Mouse (Mus musculus): ENCODE measurements around the gene Ldb2. TPM values are rescaled to one million over a fixed set of nuclear protein-coding genes. Genes with fewer than 3 reads are reported as not detected.

Ldb2 gene
- polyA plus RNA-seq, 1 experiment = not detected

DNA sequence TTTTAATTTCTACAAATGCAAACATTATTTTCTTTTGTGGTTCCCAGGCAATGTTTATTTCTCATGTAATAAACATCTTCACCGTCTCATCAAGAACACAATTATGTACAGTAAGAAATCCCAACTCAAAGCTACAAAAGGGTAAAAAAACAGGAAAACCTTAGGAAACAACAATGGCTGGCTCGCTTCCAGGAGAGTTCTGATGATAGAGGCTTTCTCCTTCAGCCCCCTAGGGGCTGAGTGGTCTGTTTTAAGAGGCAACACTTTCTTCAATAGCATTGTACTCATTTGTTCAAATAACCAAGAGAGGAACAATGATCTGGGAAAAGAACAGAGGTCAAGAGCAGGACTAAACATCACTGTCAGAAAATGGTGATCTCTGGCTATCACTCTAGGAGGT, 173.4 kb downstream of the Ldb2 start:
- TF ChIP-seq CTCF (IDR thresholded peaks at IDR 0.05; ENCODE audit: low read depth, low read length) = no peak
- TF ChIP-seq POLR2A (IDR thresholded peaks at IDR 0.05; ENCODE audit: borderline replicate concordance, low read depth, low read length) = no peak
- no peak overlapping the region for H3K4me3 ChIP-seq (ENCODE audit: insufficient read depth, low read length)
- no peaks in the 10 kb centered on the region for H3K4me1 ChIP-seq (ENCODE audit: control insufficient read depth, insufficient read depth, low read length)
- no peak overlapping the region for H3K27ac ChIP-seq (ENCODE audit: insufficient read depth, low read depth, low read length)

DNA sequence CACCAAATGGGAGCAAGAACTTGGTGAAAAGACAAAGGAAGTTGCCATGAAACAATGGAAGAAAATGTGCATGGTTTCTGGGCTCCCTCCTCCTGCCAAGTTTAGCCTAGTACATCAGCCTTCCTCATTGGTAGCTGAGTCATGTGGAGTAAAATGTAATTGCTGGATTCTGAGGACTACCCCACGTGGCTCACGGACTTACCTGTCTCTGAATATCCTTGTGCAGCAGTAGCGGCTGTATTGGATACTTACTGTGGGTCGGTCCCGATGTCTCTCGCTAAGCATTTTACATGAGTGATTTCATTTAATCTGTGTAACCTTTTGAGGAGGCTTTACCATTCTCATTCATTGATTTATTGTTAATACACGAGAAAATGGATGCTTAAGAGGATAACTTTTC, 183.8 kb downstream of the Ldb2 start:
- no peaks in the 10 kb centered on the region for H3K4me1 ChIP-seq (ENCODE audit: control insufficient read depth, insufficient read depth, low read length)
- no peak for TF ChIP-seq POLR2A (IDR thresholded peaks at IDR 0.05; ENCODE audit: borderline replicate concordance, low read depth, low read length)
- no peak for TF ChIP-seq CTCF (IDR thresholded peaks at IDR 0.05; ENCODE audit: low read depth, low read length)
- H3K4me3 ChIP-seq (ENCODE audit: insufficient read depth, low read length) = no peak overlapping the region
- no peak overlapping the region for H3K27ac ChIP-seq (ENCODE audit: insufficient read depth, low read depth, low read length)

DNA sequence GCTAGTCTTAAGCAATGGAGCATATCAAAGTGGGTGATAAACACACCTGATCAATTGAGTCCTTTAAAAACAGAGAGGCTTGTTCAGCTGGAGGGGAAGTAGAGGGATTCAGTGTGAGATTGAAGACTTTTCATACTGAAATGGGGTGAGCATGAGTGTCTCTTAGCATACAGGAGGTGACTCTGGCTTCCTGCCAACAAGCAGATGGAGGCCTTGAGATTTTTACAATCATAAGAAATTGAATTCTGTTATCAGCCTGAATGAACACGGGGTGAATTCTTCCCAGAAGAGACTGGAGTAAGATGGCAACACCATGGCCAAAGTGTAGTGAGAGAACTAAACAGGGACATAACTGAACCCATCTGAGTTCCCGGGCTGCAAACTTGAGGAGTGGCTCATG, 190.6 kb downstream of the Ldb2 start:
- no peak for TF ChIP-seq CTCF (IDR thresholded peaks at IDR 0.05; ENCODE audit: low read depth, low read length)
- TF ChIP-seq POLR2A (IDR thresholded peaks at IDR 0.05; ENCODE audit: borderline replicate concordance, low read depth, low read length) = no peak
- H3K4me1 ChIP-seq (ENCODE audit: control insufficient read depth, insufficient read depth, low read length) = no peaks in the 10 kb centered on the region
- H3K27ac ChIP-seq (ENCODE audit: insufficient read depth, low read depth, low read length) = no peak overlapping the region
- H3K4me3 ChIP-seq (ENCODE audit: insufficient read depth, low read length) = no peak overlapping the region

GRCm38 (mm10) chr5:44601340-44601739, 198.1 kb downstream of the Ldb2 start:
- Histone ChIP-seq H3K4me3 (ENCODE audit: insufficient read depth, low read length) (no peak overlapping the region), H3K27ac (ENCODE audit: insufficient read depth, low read depth, low read length) (no peak overlapping the region), H3K4me1 (ENCODE audit: control insufficient read depth, insufficient read depth, low read length) (no peaks in the 10 kb centered on the region)
- TF ChIP-seq CTCF (IDR thresholded peaks at IDR 0.05; ENCODE audit: low read depth, low read length) = no peak
- TF ChIP-seq POLR2A (IDR thresholded peaks at IDR 0.05; ENCODE audit: borderline replicate concordance, low read depth, low read length) = no peak

DNA sequence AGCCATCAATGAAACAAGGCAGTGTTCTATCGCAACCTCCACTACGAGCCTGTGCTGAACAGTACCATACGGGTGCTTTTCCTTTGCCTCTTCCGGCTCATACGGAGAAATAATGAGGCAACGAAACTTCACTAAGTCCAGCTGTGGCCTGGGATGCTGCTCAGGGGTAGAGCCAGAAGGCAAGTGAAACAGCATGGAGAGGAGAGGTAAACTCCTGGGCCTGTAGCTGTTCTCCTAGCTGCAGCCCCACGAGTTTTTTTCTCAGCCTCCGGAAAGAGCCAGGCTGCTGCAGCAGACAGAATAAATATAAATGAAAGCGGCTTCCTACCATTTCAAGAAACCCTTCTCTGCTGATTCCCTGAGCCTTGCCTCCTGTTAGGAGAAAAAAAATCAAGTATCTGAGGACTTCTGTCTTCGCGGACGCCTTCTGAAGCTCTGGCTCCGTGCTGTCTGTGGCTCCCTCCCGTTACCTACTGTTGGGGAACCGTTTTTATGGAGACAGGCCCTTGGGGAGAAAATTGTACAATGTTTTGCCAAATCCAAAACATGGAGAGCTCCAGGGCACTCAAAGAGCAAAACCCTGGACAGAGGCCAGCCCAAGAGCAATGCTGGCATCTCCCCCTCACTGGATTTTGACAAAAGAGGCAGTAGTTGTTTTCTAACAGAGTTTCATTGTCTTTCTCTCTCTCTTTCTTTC, 205.8 kb downstream of the Ldb2 start:
- H3K4me1 ChIP-seq (ENCODE audit: control insufficient read depth, insufficient read depth, low read length) = no peaks in the 10 kb centered on the region
- no peak overlapping the region for H3K4me3 ChIP-seq (ENCODE audit: insufficient read depth, low read length)
- no peak overlapping the region for H3K27ac ChIP-seq (ENCODE audit: insufficient read depth, low read depth, low read length)
- TF ChIP-seq POLR2A (IDR thresholded peaks at IDR 0.05; ENCODE audit: borderline replicate concordance, low read depth, low read length) = no peak
- no peak for TF ChIP-seq CTCF (IDR thresholded peaks at IDR 0.05; ENCODE audit: low read depth, low read length)

DNA sequence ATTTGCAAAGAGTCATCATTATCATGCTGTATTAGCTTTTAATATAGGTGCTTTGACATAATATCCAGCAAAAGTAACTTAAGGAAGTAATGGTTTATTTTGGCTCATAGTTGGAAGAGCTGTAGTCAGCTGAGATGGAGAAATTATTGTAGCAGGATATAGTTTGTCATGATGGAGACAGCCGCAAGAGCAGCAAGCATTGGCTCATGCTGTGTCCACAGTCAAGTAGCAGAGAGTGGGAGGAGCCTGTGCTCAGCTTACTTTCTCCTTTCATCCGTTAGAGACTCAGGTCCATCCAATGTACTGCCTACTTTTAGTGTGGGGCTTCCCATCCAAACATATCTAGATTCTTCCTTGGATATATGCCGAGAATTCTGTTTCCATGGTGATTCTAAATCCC, 208.7 kb downstream of the Ldb2 start:
- Histone ChIP-seq H3K27ac (ENCODE audit: insufficient read depth, low read depth, low read length) (no peak overlapping the region), H3K4me3 (ENCODE audit: insufficient read depth, low read length) (no peak overlapping the region), H3K4me1 (ENCODE audit: control insufficient read depth, insufficient read depth, low read length) (no peaks in the 10 kb centered on the region)
- TF ChIP-seq CTCF (IDR thresholded peaks at IDR 0.05; ENCODE audit: low read depth, low read length) = no peak
- no peak for TF ChIP-seq POLR2A (IDR thresholded peaks at IDR 0.05; ENCODE audit: borderline replicate concordance, low read depth, low read length)

- H3K4me1 ChIP-seq (ENCODE audit: control insufficient read depth, insufficient read depth, low read length) = no peaks in the 10 kb centered on the region
Measured at GRCm38 (mm10) chr5:44589318-44589717, 210.2 kb downstream of the Ldb2 start.

DNA sequence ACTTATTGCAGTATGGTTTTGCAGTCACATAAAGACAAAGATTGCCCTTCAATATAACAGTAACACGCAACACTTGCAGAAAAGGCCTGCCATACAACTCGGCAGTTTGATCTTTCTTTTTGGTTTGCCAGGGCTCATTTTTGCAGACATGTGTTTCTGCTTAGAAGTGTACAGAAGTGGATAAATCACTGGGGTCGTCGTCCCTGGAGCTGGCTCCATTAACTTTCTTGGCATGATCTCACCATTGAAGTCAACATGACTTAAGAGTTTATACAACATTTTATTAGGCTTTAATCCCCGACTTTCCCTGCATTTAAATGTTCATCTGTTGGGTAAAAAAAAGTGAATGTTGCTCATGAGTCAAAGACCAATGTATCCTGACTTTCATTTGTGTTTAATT, 212.9 kb downstream of the Ldb2 start:
- H3K4me1 ChIP-seq (ENCODE audit: control insufficient read depth, insufficient read depth, low read length) = no peaks in the 10 kb centered on the region
- TF ChIP-seq POLR2A (IDR thresholded peaks at IDR 0.05; ENCODE audit: borderline replicate concordance, low read depth, low read length) (no peak), CTCF (IDR thresholded peaks at IDR 0.05; ENCODE audit: low read depth, low read length) (no peak)
- H3K27ac ChIP-seq (ENCODE audit: insufficient read depth, low read depth, low read length) = no peak overlapping the region
- H3K4me3 ChIP-seq (ENCODE audit: insufficient read depth, low read length) = no peak overlapping the region

More at GRCm38 (mm10) chr5:44589318-44589717, 210.2 kb downstream of the Ldb2 start:
- H3K4me3 ChIP-seq (ENCODE audit: insufficient read depth, low read length) = no peak overlapping the region
- no peak overlapping the region for H3K27ac ChIP-seq (ENCODE audit: insufficient read depth, low read depth, low read length)
- TF ChIP-seq POLR2A (IDR thresholded peaks at IDR 0.05; ENCODE audit: borderline replicate concordance, low read depth, low read length) (no peak), CTCF (IDR thresholded peaks at IDR 0.05; ENCODE audit: low read depth, low read length) (no peak)

DNA sequence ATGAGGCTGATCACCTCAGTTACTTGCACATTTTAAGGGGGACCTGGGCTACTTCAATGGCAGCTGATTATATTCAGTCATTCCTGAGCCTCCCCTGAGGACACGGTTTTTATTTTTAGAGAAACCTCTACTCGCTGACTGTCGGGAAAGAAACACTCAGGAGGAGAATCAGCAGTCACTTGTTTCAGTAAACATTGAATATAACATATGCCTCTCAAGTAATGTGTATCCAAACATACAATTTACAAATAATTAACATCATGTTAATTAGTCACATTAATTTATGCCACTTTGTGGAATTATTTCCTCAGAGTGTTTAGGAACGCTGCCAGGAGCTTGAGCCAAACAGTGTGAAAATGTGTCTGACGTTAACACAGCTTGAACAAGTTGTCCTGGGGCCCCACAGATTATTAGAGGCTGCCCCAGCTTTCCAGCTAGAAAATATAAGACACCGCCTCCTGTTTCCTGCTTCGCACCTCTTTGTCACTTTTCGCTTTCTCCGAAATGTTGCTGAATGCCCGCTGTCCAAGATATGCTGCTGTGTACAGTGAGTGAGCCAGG, 219.5 kb downstream of the Ldb2 start:
- H3K4me3 ChIP-seq (ENCODE audit: insufficient read depth, low read length) = no peak overlapping the region
- no peak for TF ChIP-seq CTCF (IDR thresholded peaks at IDR 0.05; ENCODE audit: low read depth, low read length)
- no peak for TF ChIP-seq POLR2A (IDR thresholded peaks at IDR 0.05; ENCODE audit: borderline replicate concordance, low read depth, low read length)
- no peaks in the 10 kb centered on the region for H3K4me1 ChIP-seq (ENCODE audit: control insufficient read depth, insufficient read depth, low read length)
- no peak overlapping the region for H3K27ac ChIP-seq (ENCODE audit: insufficient read depth, low read depth, low read length)

DNA sequence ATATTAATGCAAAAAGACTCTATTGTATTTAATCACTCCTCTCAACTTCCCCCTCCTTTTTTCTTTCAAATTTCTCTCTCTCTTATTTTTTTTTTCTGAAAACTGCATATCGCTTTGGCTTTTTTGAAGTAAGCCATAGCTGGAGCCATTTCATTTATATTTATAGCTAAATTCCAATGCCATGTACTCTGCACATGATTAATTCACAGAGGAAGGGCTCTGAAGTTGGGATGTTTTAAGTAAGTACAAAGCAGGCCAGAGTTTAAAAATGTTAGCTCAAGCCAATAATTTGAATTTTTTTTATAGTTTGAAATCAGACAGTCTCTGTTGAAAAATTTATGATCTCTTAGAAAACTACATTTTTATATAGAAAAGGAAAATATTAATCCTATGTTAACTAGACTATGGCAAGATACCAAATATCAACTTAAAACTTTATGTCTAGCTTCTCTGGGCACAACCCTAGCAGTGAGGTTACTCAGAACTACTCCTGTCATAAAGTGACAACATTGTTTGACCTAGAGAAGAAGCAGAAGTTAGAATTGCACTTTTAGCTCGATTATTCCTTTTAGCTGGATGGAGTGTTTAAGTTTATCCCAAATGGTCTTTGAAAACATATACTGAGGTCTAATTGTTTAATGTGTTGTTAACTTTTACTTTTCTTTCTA, 222.7 kb downstream of the Ldb2 start:
- TF ChIP-seq POLR2A (IDR thresholded peaks at IDR 0.05; ENCODE audit: borderline replicate concordance, low read depth, low read length) (no peak), CTCF (IDR thresholded peaks at IDR 0.05; ENCODE audit: low read depth, low read length) (no peak)
- no peak overlapping the region for H3K27ac ChIP-seq (ENCODE audit: insufficient read depth, low read depth, low read length)
- H3K4me1 ChIP-seq (ENCODE audit: control insufficient read depth, insufficient read depth, low read length) = no peaks in the 10 kb centered on the region
- H3K4me3 ChIP-seq (ENCODE audit: insufficient read depth, low read length) = no peak overlapping the region

Measured in bone marrow macrophage, adult 2 months (primary cell).